Mouse (Mus musculus) heart, postnatal 0 days (tissue): ENCODE data around the gene Eif1b. TPM values are rescaled to one million over a fixed set of nuclear protein-coding genes. Genes with fewer than 3 reads are reported as not detected.

Experiments
- ATAC-seq: fragments of 200-750 bp; cut with Nextera tagmentation; 2 replicates; pipeline ENCODE4 v1.8.0; 2017; ENCODE audit warnings: low read depth, moderate number of reproducible peaks, moderate library complexity; ENCODE audit not compliant: insufficient read depth
- DNase-seq: peaks from one replicate; pipeline ENCODE4 v3.0.0-alpha.2; 2016; ENCODE audit warnings: low spot score
- H3K27ac ChIP-seq: fragments of 300-500 bp; sonication (generic); 2 replicates; pipeline ENCODE4 v1.5.1; 2014; ENCODE audit warnings: low read depth, mild to moderate bottlenecking
- H3K27me3 ChIP-seq: fragments of 300-500 bp; sonication (generic); 2 replicates; pipeline ENCODE4 v1.6.1; 2014; ENCODE audit warnings: low read length, mixed read lengths; ENCODE audit not compliant: control insufficient read depth, insufficient read depth
- H3K36me3 ChIP-seq: fragments of 300-500 bp; sonication (generic); replicated peaks from 2 replicates; pipeline ENCODE4 v1.6.1; 2014; ENCODE audit warnings: low read length, mixed read lengths; ENCODE audit not compliant: control insufficient read depth, insufficient read depth
- H3K4me1 ChIP-seq: fragments of 300-500 bp; sonication (generic); 2 replicates; pipeline ENCODE4 v1.6.1; 2014; ENCODE audit warnings: antibody characterized with exemption; ENCODE audit not compliant: control insufficient read depth, insufficient read depth
- H3K4me2 ChIP-seq: fragments of 300-500 bp; sonication (generic); 2 replicates; pipeline ENCODE4 v1.6.1; 2014; ENCODE audit warnings: low read depth, mild to moderate bottlenecking, low read length, moderate library complexity
- H3K4me3 ChIP-seq: fragments of 300-500 bp; sonication (generic); 2 replicates; pipeline ENCODE4 v1.5.1; 2014; ENCODE audit warnings: low read depth, low read length
- H3K9ac ChIP-seq: fragments of 300-500 bp; sonication (generic); replicated peaks from 2 replicates; pipeline ENCODE4 v1.6.1; 2014; ENCODE audit warnings: low read depth, low read length, mixed read lengths
- H3K9me3 ChIP-seq: fragments of 300-500 bp; sonication (generic); replicated peaks from 2 replicates; pipeline ENCODE4 v1.6.1; 2016; ENCODE audit warnings: low read length; ENCODE audit not compliant: control insufficient read depth
- CTCF ChIP-seq: IDR thresholded peaks from 2 replicates; pipeline ENCODE4 v1.5.1; 2016; ENCODE audit warnings: antibody characterized with exemption, control low read depth, low read depth
- EP300 ChIP-seq: IDR thresholded peaks from 2 replicates; pipeline ENCODE4 v1.6.1; 2016; ENCODE audit warnings: antibody characterized with exemption, low read depth
- WGBS: fragments of 180-500 bp; shearing (Covaris S2); extraction: QIAGEN DNeasy Blood & Tissue Kit; methylation state at CpG from one replicate; pipeline ENCODE4 v1.1.7; 2014; 5-methylcytosine and 5-hydroxymethylcytosine counted together
- polyA plus RNA-seq: library from polyadenylated mRNA; unstranded; fragments of >200 nt; fragmentation: Nextera tagmentation; extraction: Ambion mirVana; gene quantifications from 2 replicates; pipeline ENCODE4 v1.2.1, GENCODE M21; 2015
- total RNA-seq: library from RNA; depleted of rRNA; stranded (reverse); fragments of >200 nt; gene quantifications from 2 replicates; pipeline ENCODE4 v1.2.3, GENCODE M21; 2014; ENCODE audit warnings: low replicate concordance; rRNA removed

Gene Eif1b
- total RNA-seq (50.9 and 65.9 TPM in 2 replicates), polyA plus RNA-seq (136 and 137 TPM in 2 replicates)

GRCm38 (mm10) chr9:120492010-120492399 is at the start of gene Eif1b:
Gene Eif1b (plus strand): TSS chr9:120492232.
- TF ChIP-seq CTCF (no peak), EP300 (no peak)
- 4% methylated on average over 19 of the region's 19 CpGs for WGBS
- ATAC-seq: peak; percentile 34

GRCm38 (mm10) chr9:120444642-120445041 is 47.4 kb upstream of the Eif1b start:
- H3K4me2 ChIP-seq: no peak overlapping the region
- 75% methylated on average over 9 of the region's 9 CpGs for WGBS
- H3K9me3 ChIP-seq: no peaks in the 10 kb centered on the region
- no peaks in the 10 kb centered on the region for H3K4me1 ChIP-seq
- no peak for TF ChIP-seq CTCF
- TF ChIP-seq EP300: no peak
- no peak overlapping the region for H3K9ac ChIP-seq
- no peaks in the 10 kb centered on the region for H3K27me3 ChIP-seq
- no peak overlapping the region for H3K27ac ChIP-seq
- no peak overlapping the region for H3K4me3 ChIP-seq
- no peaks in the 10 kb centered on the region for H3K36me3 ChIP-seq
- ATAC-seq: no peak
- DNase-seq: no peak

More at GRCm38 (mm10) chr9:120492010-120492399, at the start of gene Eif1b:
- 0 out of 2 replicates have a peak, but pooled peaks cover 4% of the 10 kb centered on the region for H3K4me1 ChIP-seq
- DNase-seq: no peak
- H3K4me3 ChIP-seq: peak within 1 kb of the TSS; percentile 84
- peak within 1 kb of the TSS; percentile 95 for H3K9ac ChIP-seq
- H3K36me3 ChIP-seq: peaks cover 27% of the 10 kb centered on the region
- no peaks in the 10 kb centered on the region for H3K9me3 ChIP-seq
- peak within 1 kb of the TSS; percentile 94 for H3K4me2 ChIP-seq
- peak within 1 kb of the TSS; percentile 89 for H3K27ac ChIP-seq
- no peaks in the 10 kb centered on the region for H3K27me3 ChIP-seq

- TF ChIP-seq EP300 (no peak), CTCF (no peak)
- Histone ChIP-seq H3K4me3 (no peak overlapping the region), H3K9ac (no peak overlapping the region), H3K27me3 (no peaks in the 10 kb centered on the region), H3K27ac (no peak overlapping the region), H3K4me2 (no peak overlapping the region), H3K9me3 (no peaks in the 10 kb centered on the region), H3K36me3 (no peaks in the 10 kb centered on the region), H3K4me1 (no peaks in the 10 kb centered on the region)
- 79% methylated on average over 6 of the region's 6 CpGs for WGBS
- ATAC-seq: no peak
- no peak for DNase-seq
These were observed 42.2 kb upstream of the Eif1b start for GRCm38 (mm10) chr9:120449696-120450329.

- Histone ChIP-seq H3K27me3 (no peaks in the 10 kb centered on the region), H3K9ac (no peak overlapping the region), H3K27ac (peak overlapping the region; percentile 47), H3K9me3 (no peaks in the 10 kb centered on the region), H3K4me3 (no peak overlapping the region), H3K4me1 (no peaks in the 10 kb centered on the region), H3K4me2 (no peak overlapping the region), H3K36me3 (no peaks in the 10 kb centered on the region)
- DNase-seq (peak; percentile 35), ATAC-seq (peak; percentile 71)
- TF ChIP-seq EP300: no peak
- no peak for TF ChIP-seq CTCF
- 36% methylated on average over 9 of the region's 9 CpGs for WGBS
These were observed 36.0 kb upstream of the Eif1b start for GRCm38 (mm10) chr9:120455768-120456655.

GRCm38 (mm10) chr9:120470431-120470830 is 21.6 kb upstream of the Eif1b start:
- H3K9ac ChIP-seq: no peak overlapping the region
- ATAC-seq (no peak), DNase-seq (no peak)
- no peaks in the 10 kb centered on the region for H3K4me1 ChIP-seq
- no peaks in the 10 kb centered on the region for H3K36me3 ChIP-seq
- no peaks in the 10 kb centered on the region for H3K27me3 ChIP-seq
- no peaks in the 10 kb centered on the region for H3K9me3 ChIP-seq
- no peak for TF ChIP-seq CTCF
- no peak for TF ChIP-seq EP300
- no peak overlapping the region for H3K4me3 ChIP-seq
- H3K4me2 ChIP-seq: no peak overlapping the region
- H3K27ac ChIP-seq: no peak overlapping the region
- WGBS: 89% methylated on average over 1 of the region's 1 CpGs
